Mouse (Mus musculus) leukemia stem cell, adult 10-12 weeks (primary cell): ENCODE results near the gene Primpol. TPM values are rescaled to one million over a fixed set of nuclear protein-coding genes. Genes with fewer than 3 reads are reported as not detected.

ENCODE experiments used
- polyA plus RNA-seq: library from polyadenylated mRNA; stranded (reverse); fragments of >175 nt; gene quantifications from 2 replicates; pipeline ENCODE4 v1.2.3, GENCODE M21; 2012; ENCODE audit warnings: low replicate concordance

Primpol gene
- 0.43 and 1.2 TPM in 2 replicates for polyA plus RNA-seq

DNA sequence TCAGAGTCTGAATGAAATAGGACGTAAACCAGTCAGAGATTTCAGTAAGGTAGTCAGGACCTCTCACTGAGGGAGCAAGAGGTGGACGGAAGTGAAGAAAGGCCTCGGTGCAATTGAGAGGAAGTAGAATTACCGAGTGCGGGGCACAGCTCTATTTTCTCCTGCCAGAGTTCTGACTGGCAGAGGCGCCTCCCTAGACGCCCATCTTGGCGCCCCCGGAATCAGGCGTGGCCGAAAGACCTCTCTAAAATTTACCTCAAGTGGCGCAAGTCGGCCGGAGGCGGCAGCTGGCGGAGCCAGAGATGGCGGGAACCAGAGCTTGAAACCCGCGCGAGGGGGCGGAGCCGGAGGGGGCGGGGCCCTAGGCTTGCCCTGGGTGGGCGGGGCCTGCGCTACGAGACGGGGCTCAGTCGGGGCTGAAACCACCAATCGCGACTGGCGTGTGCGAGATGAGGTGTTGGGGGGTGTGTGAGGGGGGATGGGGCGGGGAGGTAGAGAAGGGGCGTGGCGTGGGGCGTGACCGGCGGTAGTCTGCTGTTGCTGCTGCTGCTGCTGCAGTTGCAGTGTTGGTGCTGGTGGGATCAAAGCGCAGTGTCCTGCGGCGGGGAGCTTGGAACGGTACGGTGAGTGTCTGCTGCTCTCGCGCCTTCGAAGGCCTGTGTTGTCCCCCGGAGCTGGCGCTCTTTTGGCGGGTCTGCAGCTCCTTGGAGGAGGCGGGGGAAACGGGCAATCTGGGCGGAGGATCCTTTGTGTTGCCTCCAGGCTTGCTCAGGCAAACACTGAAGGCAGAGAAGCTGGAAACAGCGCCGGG, at the start of gene Primpol, which contains the start of gene Casp3:
Primpol (minus strand) TSS at position 334 of the 811 bp plus-strand sequence.
Casp3 (plus strand) TSS at position 413 of the 811 bp plus-strand sequence.

DNA sequence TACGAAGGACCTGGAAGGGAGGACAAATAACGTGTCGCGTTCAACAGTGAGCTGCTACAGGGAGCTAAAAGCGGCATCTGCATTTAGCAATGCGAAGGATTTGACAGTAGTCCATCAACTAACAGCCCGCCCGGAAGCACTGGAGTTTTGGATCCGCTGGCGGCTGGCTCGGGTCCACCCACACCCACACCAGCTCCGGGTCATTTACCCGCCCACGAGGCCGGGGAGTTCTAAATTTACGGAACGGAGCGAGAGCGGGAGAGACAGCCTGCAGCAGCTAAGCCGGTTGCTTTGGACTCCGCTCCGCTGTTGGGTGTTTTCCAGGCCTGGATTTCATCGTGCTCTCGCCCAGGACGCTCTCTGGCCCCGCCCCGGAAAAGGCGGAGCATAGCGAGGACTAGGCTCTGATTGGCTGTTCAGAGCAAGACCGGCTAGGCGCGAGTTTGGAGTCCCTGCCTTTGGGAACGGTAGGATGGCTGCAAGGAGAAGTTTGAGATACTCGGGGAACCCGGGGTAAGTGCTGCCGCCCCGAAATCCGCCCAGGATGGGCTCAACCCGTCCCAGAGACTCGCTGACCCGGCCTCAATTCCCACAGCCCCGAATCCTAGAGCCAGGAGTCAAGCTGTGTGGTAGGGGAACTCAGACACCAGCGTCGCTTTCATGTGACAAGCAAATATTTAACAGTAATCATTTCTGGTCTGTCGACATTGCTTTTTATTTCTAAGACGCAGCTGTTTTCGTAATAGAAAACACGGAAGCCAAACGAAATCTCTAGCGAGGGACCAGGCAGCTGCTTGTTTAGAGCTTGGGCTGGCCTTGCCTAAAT, 65.2 kb downstream of the Primpol start, which contains the start of gene Cenpu:
Cenpu (plus strand) TSS at position 414 of the 826 bp plus-strand sequence.

Other genes with a start within 250 kb of the Primpol start
- gene Acsl1, start 146.2 kb downstream of the Primpol start, polyA plus RNA-seq = 6.2 and 14.4 TPM in 2 replicates
- gene Cenpu, start 65.2 kb downstream of the Primpol start, polyA plus RNA-seq = 10.2 and 30.7 TPM in 2 replicates
- gene Casp3, start 79 bp upstream of the Primpol start, polyA plus RNA-seq = 3.2 and 22.4 TPM in 2 replicates
- 20.1 and 55.8 TPM in 2 replicates for gene Irf2, start 122.5 kb upstream of the Primpol start, polyA plus RNA-seq